In genomic region chrX:135885411-135886233, GRCm38 (mm10) we compare ENCODE assay signal across 8 mouse cellular contexts. TPM values are rescaled to one million over a fixed set of nuclear protein-coding genes. Genes with fewer than 3 reads are reported as not detected.
DNase-seq lines count a peak whose midpoint lies in the region; ATAC-seq and TF ChIP-seq lines count a peak whose summit lies in the region.

No protein-coding gene starts in this region.

- H3K9me3 ChIP-seq in forebrain, embryonic 13.5 days (replicated peaks): no peaks in the 10 kb centered on the region
- H3K9me3 ChIP-seq in heart, embryonic 16.5 days (replicated peaks; ENCODE audit: control insufficient read depth, low read length): no peaks in the 10 kb centered on the region
- H3K9me3 ChIP-seq in liver, embryonic 13.5 days (replicated peaks): no peaks in the 10 kb centered on the region
- H3K9me3 ChIP-seq in neural tube, embryonic 11.5 days (ENCODE audit: control insufficient read depth, low read length): no peaks in the 10 kb centered on the region
- no peaks in the 10 kb centered on the region for H3K9me3 ChIP-seq in stomach, postnatal 0 days (ENCODE audit: control insufficient read depth, low read length)

- peaks cover 30% of the 10 kb centered on the region for H3K36me3 ChIP-seq in forebrain, embryonic 13.5 days (ENCODE audit: poor library complexity, severe bottlenecking)
- H3K36me3 ChIP-seq in heart, embryonic 16.5 days (ENCODE audit: control insufficient read depth, insufficient read depth): peaks cover 8% of the 10 kb centered on the region; the same call in 1 of the 2 replicates
- H3K36me3 ChIP-seq in liver, embryonic 13.5 days: no peaks in the 10 kb centered on the region
- H3K36me3 ChIP-seq in neural tube, embryonic 11.5 days (ENCODE audit: control insufficient read depth, insufficient read depth, low read length): no peaks in the 10 kb centered on the region
- no peaks in the 10 kb centered on the region for H3K36me3 ChIP-seq in stomach, postnatal 0 days (ENCODE audit: control insufficient read depth, insufficient read depth, low read length)

- H3K4me2 ChIP-seq in forebrain, embryonic 13.5 days: peak overlapping the region; percentile 62
- H3K4me2 ChIP-seq in heart, embryonic 16.5 days (ENCODE audit: low read depth, low read length): peak overlapping the region; percentile 62
- H3K4me2 ChIP-seq in liver, embryonic 13.5 days: peak overlapping the region; percentile 67
- H3K4me2 ChIP-seq in neural tube, embryonic 11.5 days (ENCODE audit: low read depth): peak overlapping the region; percentile 43
- peak overlapping the region; percentile 58 for H3K4me2 ChIP-seq in stomach, postnatal 0 days (replicated peaks; ENCODE audit: low read depth)

- H3K27ac ChIP-seq in brown adipose tissue, adult 24 weeks (replicated peaks; ENCODE audit: low read depth, low read length): no peak overlapping the region; the same call in 1 of the 2 replicates
- H3K27ac ChIP-seq in forebrain, embryonic 13.5 days: peak overlapping the region; percentile 80
- H3K27ac ChIP-seq in heart, embryonic 16.5 days (ENCODE audit: low read length): peak overlapping the region; percentile 78
- no peak overlapping the region for H3K27ac ChIP-seq in liver, embryonic 13.5 days
- 0 out of 2 replicates have a peak overlapping the region, but pooled peaks have one; percentile 44 for H3K27ac ChIP-seq in neural tube, embryonic 11.5 days (ENCODE audit: low read depth, low read length)
- peak overlapping the region; percentile 74 for H3K27ac ChIP-seq in stomach, postnatal 0 days (replicated peaks)

- peak; percentile 26; the same call in 1 of the 2 replicates for TF ChIP-seq CTCF in stomach, postnatal 0 days (IDR thresholded peaks at IDR 0.05; ENCODE audit: low read depth)

- no peaks in the 10 kb centered on the region for H3K27me3 ChIP-seq in forebrain, embryonic 13.5 days
- H3K27me3 ChIP-seq in heart, embryonic 16.5 days (ENCODE audit: control insufficient read depth, insufficient read depth, low read length): no peaks in the 10 kb centered on the region
- H3K27me3 ChIP-seq in liver, embryonic 13.5 days: no peaks in the 10 kb centered on the region
- no peaks in the 10 kb centered on the region for H3K27me3 ChIP-seq in neural tube, embryonic 11.5 days (ENCODE audit: control insufficient read depth, insufficient read depth, low read length)
- H3K27me3 ChIP-seq in stomach, postnatal 0 days (ENCODE audit: control insufficient read depth, insufficient read depth, low read length): no peaks in the 10 kb centered on the region

- WGBS in forebrain, embryonic 13.5 days: 16% methylated on average over 32 of the region's 41 CpGs
- 10% methylated on average over 41 of the region's 41 CpGs for WGBS in heart, embryonic 16.5 days
- WGBS in liver, embryonic 13.5 days (ENCODE audit: insufficient replicate concordance): 16% methylated on average over 40 of the region's 41 CpGs
- WGBS in neural tube, embryonic 11.5 days: 24% methylated on average over 34 of the region's 41 CpGs
- WGBS in stomach, postnatal 0 days: 15% methylated on average over 33 of the region's 41 CpGs

- H3K4me3 ChIP-seq in brown adipose tissue, adult 24 weeks (ENCODE audit: insufficient read depth, low read depth, low read length): peak overlapping the region; percentile 81
- peak overlapping the region; percentile 66 for H3K4me3 ChIP-seq in forebrain, embryonic 13.5 days
- peak overlapping the region; percentile 73 for H3K4me3 ChIP-seq in heart, embryonic 16.5 days (ENCODE audit: low read length)
- peak overlapping the region; percentile 64 for H3K4me3 ChIP-seq in liver, embryonic 13.5 days (replicated peaks)
- H3K4me3 ChIP-seq in neural tube, embryonic 11.5 days (ENCODE audit: low read depth, low read length): peak overlapping the region; percentile 57
- peak overlapping the region; percentile 61 for H3K4me3 ChIP-seq in stomach, postnatal 0 days (ENCODE audit: low read depth, low read length)

- peak overlapping the region; percentile 84 for H3K9ac ChIP-seq in forebrain, embryonic 13.5 days
- peak overlapping the region; percentile 84 for H3K9ac ChIP-seq in heart, embryonic 16.5 days (ENCODE audit: low read length)
- H3K9ac ChIP-seq in liver, embryonic 13.5 days: peak overlapping the region; percentile 72
- H3K9ac ChIP-seq in neural tube, embryonic 11.5 days (ENCODE audit: low read length): peak overlapping the region; percentile 73
- peak overlapping the region; percentile 67 for H3K9ac ChIP-seq in stomach, postnatal 0 days (ENCODE audit: low read length)

- TF ChIP-seq EP300 in stomach, postnatal 0 days (optimal IDR thresholded peaks at IDR 0.05): no peak

- ATAC-seq in CD4-positive, CD25-positive, alpha-beta regulatory T cell, adult 4 months: peak; percentile 95
- peak; percentile 99 for ATAC-seq in forebrain, embryonic 13.5 days
- ATAC-seq in heart, embryonic 16.5 days (replicated peaks; ENCODE audit: extremely low read depth, insufficient read depth, low FRiP score): peak; percentile 96
- ATAC-seq in liver, embryonic 13.5 days (ENCODE audit: low read depth): peak; percentile 94
- peak; percentile 97 for ATAC-seq in neural tube, embryonic 11.5 days (ENCODE audit: insufficient read depth, low FRiP score, low TSS enrichment)
- peak; percentile 96 for ATAC-seq in stomach, postnatal 0 days (ENCODE audit: low FRiP score, low TSS enrichment)

- H3K4me1 ChIP-seq in brown adipose tissue, adult 24 weeks (ENCODE audit: control insufficient read depth, insufficient read depth, insufficient read length, low read length): no peaks in the 10 kb centered on the region
- H3K4me1 ChIP-seq in forebrain, embryonic 13.5 days: no peaks in the 10 kb centered on the region; the same call in 1 of the 2 replicates
- no peaks in the 10 kb centered on the region for H3K4me1 ChIP-seq in heart, embryonic 16.5 days (ENCODE audit: control insufficient read depth, insufficient read depth, low read length)
- H3K4me1 ChIP-seq in liver, embryonic 13.5 days (replicated peaks): no peaks in the 10 kb centered on the region
- H3K4me1 ChIP-seq in neural tube, embryonic 11.5 days (ENCODE audit: control insufficient read depth, insufficient read depth, low read length): no peaks in the 10 kb centered on the region
- H3K4me1 ChIP-seq in stomach, postnatal 0 days (replicated peaks; ENCODE audit: control insufficient read depth, insufficient read depth): no peaks in the 10 kb centered on the region

- DNase-seq in kidney, postnatal 25 days: peak; percentile 55 to 84
- DNase-seq in liver, embryonic 13.5 days: peak; percentile 41
- peak; percentile 83 for DNase-seq in neural tube, embryonic 11.5 days (ENCODE audit: low spot score)
- DNase-seq in stomach, postnatal 0 days (ENCODE audit: low spot score): peak; percentile 60

RNA-seq across cellular contexts. Expression of gene Gprasp2, which starts 46.8 kb away (rescaled TPM):
- polyA plus RNA-seq in CD4-positive, CD25-positive, alpha-beta regulatory T cell, adult 4 months (2017; shearing (Covaris generic)): 10 to 100 TPM in 1 of 2 experiments, 1 to 10 TPM in 1; 9.1 to 13.7 TPM
- polyA plus RNA-seq in brown adipose tissue, adult 24 weeks (2012; ENCODE audit: insufficient read depth, insufficient read length, missing spikeins): not detected in 2 replicates
- polyA plus RNA-seq in forebrain, embryonic 13.5 days (2015; fragmentation: Nextera tagmentation; extraction: Ambion mirVana): 72.6 and 101 TPM in 2 replicates
- polyA plus RNA-seq in heart, embryonic 16.5 days (2015; fragmentation: Nextera tagmentation; extraction: Ambion mirVana): 18.3 and 21.0 TPM in 2 replicates
- 1.4 TPM in 2 replicates for polyA plus RNA-seq in liver, embryonic 13.5 days (2015; fragmentation: Nextera tagmentation; extraction: Ambion mirVana)
- polyA plus RNA-seq in neural tube, embryonic 11.5 days (2014; fragmentation: Nextera tagmentation; extraction: Ambion mirVana): 42.4 and 45.1 TPM in 2 replicates
- polyA plus RNA-seq in stomach, postnatal 0 days (2015; fragmentation: Nextera tagmentation; extraction: Ambion mirVana): 6.1 and 6.2 TPM in 2 replicates

Comparison
In these comparisons a context has a peak if more than half of its experiments do, and no peak if none do; other contexts are left out.
1. H3K27ac ChIP-seq: peak in forebrain, embryonic 13.5 days (single experiment), heart, embryonic 16.5 days (single experiment), neural tube, embryonic 11.5 days (single experiment) and stomach, postnatal 0 days (single experiment); none in brown adipose tissue, adult 24 weeks (single experiment) and liver, embryonic 13.5 days (single experiment).
2. Peak in every context shown above with its lines, with median percentiles within 50 percentile points of each other: ATAC-seq, H3K4me3 ChIP-seq, H3K4me2 ChIP-seq, H3K9ac ChIP-seq and DNase-seq.